Mouse (Mus musculus) granulocyte monocyte progenitor cell, adult 5-6 weeks (primary cell): ENCODE results near the gene Dek. TPM values are rescaled to one million over a fixed set of nuclear protein-coding genes. Genes with fewer than 3 reads are reported as not detected.

Experiments
- ATAC-seq: replicated peaks from 2 replicates; pipeline ENCODE4 v1.8.0; 2016; ENCODE audit warnings: mild to moderate bottlenecking, moderate TSS enrichment, inconsistent platforms; ENCODE audit not compliant: poor library complexity, severe bottlenecking
- total RNA-seq, 2 experiments: library from RNA; stranded (forward) in 1 of 2; stranded (reverse) in 1 of 2; fragments of 200-712, 200-1000 nt in 1 of 2; fragments of >200 nt in 1 of 2; fragmentation: Nextera tagmentation in 1 of 2; gene quantifications; 2 replicates each; pipeline ENCODE4 v1.2.3; 2014 to 2017

The Dek gene
- total RNA-seq, 2 experiments from 2014 or later, result 303 to 629 TPM

GRCm38 (mm10) chr13:47112056-47112455 is 6.1 kb upstream of the Dek start:
- ATAC-seq, result no peak

GRCm38 (mm10) chr13:47111185-47111584 is 5.2 kb upstream of the Dek start:
- ATAC-seq, result no peak

- no peak for ATAC-seq
Observed at GRCm38 (mm10) chr13:47109239-47109638, 3.2 kb upstream of the Dek start.

GRCm38 (mm10) chr13:47106580-47106888 is 533 bp upstream of the Dek start:
- ATAC-seq, result peak; percentile 18

- peak; percentile 52 for ATAC-seq
Observed at GRCm38 (mm10) chr13:47104856-47105541, 1.0 kb downstream of the Dek start.

GRCm38 (mm10) chr13:47104146-47104545 is 1.9 kb downstream of the Dek start:
- ATAC-seq, result no peak

GRCm38 (mm10) chr13:47100587-47100986 is 5.4 kb downstream of the Dek start:
- no peak for ATAC-seq

- peak; percentile 55; the same call in 1 of the 2 replicates for ATAC-seq
Observed at GRCm38 (mm10) chr13:47099265-47099664, 6.7 kb downstream of the Dek start.

- no peak for ATAC-seq
Observed at GRCm38 (mm10) chr13:47096591-47096990, 9.4 kb downstream of the Dek start.

GRCm38 (mm10) chr13:47093791-47094190 is 12.2 kb downstream of the Dek start:
- no peak for ATAC-seq

GRCm38 (mm10) chr13:47089271-47089670 is 16.7 kb downstream of the Dek start:
- no peak for ATAC-seq

- ATAC-seq, result no peak
Observed at GRCm38 (mm10) chr13:47088433-47088832, 17.6 kb downstream of the Dek start.

- ATAC-seq, result no peak
Observed at GRCm38 (mm10) chr13:47080905-47081505, 25.0 kb downstream of the Dek start.

- no peak for ATAC-seq
Observed at GRCm38 (mm10) chr13:47078799-47079198, 27.2 kb downstream of the Dek start.

- no peak for ATAC-seq
Observed at GRCm38 (mm10) chr13:47077367-47077766, 28.6 kb downstream of the Dek start.

GRCm38 (mm10) chr13:47076156-47076555 is 29.8 kb downstream of the Dek start:
- no peak for ATAC-seq

- no peak for ATAC-seq
Observed at GRCm38 (mm10) chr13:47072484-47072883, 33.5 kb downstream of the Dek start.

- no peak for ATAC-seq
Observed at GRCm38 (mm10) chr13:47071871-47072270, 34.1 kb downstream of the Dek start.

- no peak for ATAC-seq
Observed at GRCm38 (mm10) chr13:47070329-47071080, 35.5 kb downstream of the Dek start.

GRCm38 (mm10) chr13:47067001-47067400 is 39.0 kb downstream of the Dek start:
- ATAC-seq, result no peak

GRCm38 (mm10) chr13:47066516-47066915 is 39.5 kb downstream of the Dek start:
- ATAC-seq, result no peak
